Mouse (Mus musculus): Measurements from ENCODE around the gene Dkkl1.

DNA sequence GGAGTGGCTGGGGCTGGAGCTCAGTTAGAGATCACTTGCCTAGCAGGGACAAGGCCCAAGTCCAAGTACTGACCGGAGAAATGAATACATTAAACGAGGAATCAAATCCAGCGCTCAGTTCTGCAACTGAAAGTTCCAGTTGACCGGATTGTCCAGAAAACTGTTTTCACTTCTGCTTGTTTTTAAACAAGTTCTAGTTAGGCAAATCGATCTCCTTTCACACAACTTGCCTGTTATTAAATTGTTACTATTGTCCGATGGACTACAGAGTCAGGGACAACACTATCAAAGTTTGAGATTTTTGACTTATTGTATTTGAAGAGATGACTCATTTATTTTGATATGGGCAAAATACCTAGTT is 29.4 kb upstream of the Dkkl1 start:
- TF ChIP-seq CTCF (IDR thresholded peaks at IDR 0.05 in 2 of 3, conservative IDR thresholded peaks at IDR 0.05 in 1 of 3; ENCODE audit: control insufficient read depth in 1 of 3, insufficient read depth in 1 of 3, low read depth in 2 of 3, low read length in 3 of 3, poor library complexity in 1 of 3, severe bottlenecking in 1 of 3), result no peak
- TF ChIP-seq POLR2A (IDR thresholded peaks at IDR 0.05; ENCODE audit: control insufficient read depth in 1 of 2, insufficient read depth in 1 of 2, low read depth in 1 of 2, low read length in 2 of 2, poor library complexity in 1 of 2), result no peak
- no peak for TF ChIP-seq SMC3 (IDR thresholded peaks at IDR 0.05; ENCODE audit: low read depth, low read length)
- no peak for TF ChIP-seq KAT2A (conservative IDR thresholded peaks at IDR 0.05; ENCODE audit: low read depth, low read length)
- no peak for TF ChIP-seq GATA1 (IDR thresholded peaks at IDR 0.05; ENCODE audit: low read depth, low read length)
- no peak for TF ChIP-seq CHD1 (IDR thresholded peaks at IDR 0.05; ENCODE audit: low read depth, low read length)
- TF ChIP-seq TAL1 (IDR thresholded peaks at IDR 0.05; ENCODE audit: low read length), result no peak
- TF ChIP-seq RCOR1 (IDR thresholded peaks at IDR 0.05; ENCODE audit: low read depth, low read length), result no peak
